Mouse (Mus musculus): ENCODE data around the gene Mctp1.

DNA sequence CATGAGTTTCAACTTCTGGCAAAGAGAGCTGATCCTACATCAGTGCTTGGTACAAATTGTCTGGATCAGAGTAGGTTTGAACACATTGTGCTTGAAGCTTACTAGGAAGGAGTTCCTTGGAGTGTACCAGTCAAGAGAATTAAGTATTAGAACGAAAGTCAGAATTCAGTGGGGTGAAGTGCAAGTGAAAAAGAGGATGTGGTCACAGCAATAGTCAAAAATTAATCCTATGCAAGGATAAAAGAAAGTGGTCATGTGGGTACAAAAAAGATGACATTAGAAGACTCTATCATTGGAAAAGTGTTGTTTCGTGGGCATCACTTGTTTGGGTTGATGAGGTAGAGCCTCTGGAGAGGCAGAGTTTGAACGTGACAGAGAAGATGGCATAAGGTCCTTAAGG, 8.8 kb downstream of the Mctp1 start:
- TF ChIP-seq CTCF (IDR thresholded peaks at IDR 0.05; ENCODE audit: borderline replicate concordance, insufficient read depth, low read length), result no peak
- TF ChIP-seq POLR2A (IDR thresholded peaks at IDR 0.05; ENCODE audit: low read depth, low read length), result no peak
